Mouse (Mus musculus): ENCODE results near the gene 4930519P11Rik. TPM values are rescaled to one million over a fixed set of nuclear protein-coding genes. Genes with fewer than 3 reads are reported as not detected.

Gene 4930519P11Rik
- polyA plus RNA-seq, 1 experiment from 2014 or later: 0.40 TPM

DNA sequence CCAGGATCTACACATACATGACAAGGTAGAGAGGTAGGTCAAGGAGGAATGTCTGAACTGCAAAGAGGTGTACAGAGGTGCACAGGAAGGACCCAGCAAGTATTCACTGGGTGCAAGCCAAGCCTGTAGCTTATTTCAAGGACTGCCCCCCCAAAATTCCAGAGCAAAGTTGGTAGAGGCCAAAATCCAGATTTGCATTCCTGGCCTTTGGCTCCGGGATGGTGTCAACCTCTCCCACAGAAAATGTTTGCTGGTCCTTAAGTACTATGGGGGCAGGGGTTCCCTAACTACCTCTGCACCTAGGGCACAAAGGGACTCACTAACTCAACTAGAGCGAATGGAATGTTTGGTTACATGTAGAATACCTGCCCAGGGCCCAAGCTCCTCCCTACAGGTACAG, 45.5 kb downstream of the 4930519P11Rik start:
- H3K4me2 ChIP-seq (ENCODE audit: low read depth, low read length): peak overlapping the region; percentile 98
- no peak for ATAC-seq
- H3K9ac ChIP-seq (replicated peaks): peak overlapping the region; percentile 76
- H3K4me1 ChIP-seq (ENCODE audit: insufficient read depth): peaks cover 40% of the 10 kb centered on the region
- no peaks in the 10 kb centered on the region for H3K27me3 ChIP-seq (ENCODE audit: insufficient read depth, low read length)
- peak overlapping the region; percentile 88 for H3K4me3 ChIP-seq (ENCODE audit: low read depth, low read length)
- H3K9me3 ChIP-seq (ENCODE audit: low read length): no peaks in the 10 kb centered on the region
- H3K27ac ChIP-seq (ENCODE audit: low read depth): peak overlapping the region; percentile 90
- no peak for DNase-seq
- no peak for TF ChIP-seq EP300 (IDR thresholded peaks at IDR 0.05; ENCODE audit: low read depth)
- no peak for TF ChIP-seq CTCF (IDR thresholded peaks at IDR 0.05; ENCODE audit: low read depth)
- WGBS (ENCODE audit: insufficient replicate concordance): 49% methylated on average over 2 of the region's 2 CpGs
- peaks cover 16% of the 10 kb centered on the region for H3K36me3 ChIP-seq (replicated peaks; ENCODE audit: insufficient read depth, low read length)

DNA sequence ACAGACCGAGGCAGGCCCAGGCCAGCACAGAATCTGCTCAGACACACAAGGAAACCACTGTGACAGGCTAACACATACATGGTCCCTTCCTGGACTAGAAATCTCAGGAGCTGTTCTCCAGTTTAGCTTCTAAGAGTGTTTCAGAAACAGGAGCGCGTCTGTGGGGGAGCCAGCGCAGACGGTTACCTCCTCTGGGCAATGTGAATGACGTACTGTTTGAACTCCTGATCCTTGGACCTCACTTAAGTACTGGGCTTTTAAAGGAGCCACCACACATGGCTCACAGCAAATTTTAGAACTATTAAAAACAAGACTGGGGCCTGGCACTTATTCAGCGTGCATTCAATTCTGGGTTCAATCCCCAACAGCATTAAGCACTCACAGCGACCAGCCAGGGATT, 46.6 kb downstream of the 4930519P11Rik start:
- H3K36me3 ChIP-seq (replicated peaks; ENCODE audit: insufficient read depth, low read length): peaks cover 23% of the 10 kb centered on the region
- H3K4me2 ChIP-seq (ENCODE audit: low read depth, low read length): peak overlapping the region; percentile 22; the same call in 1 of the 2 replicates
- no peaks in the 10 kb centered on the region for H3K27me3 ChIP-seq (ENCODE audit: insufficient read depth, low read length)
- ATAC-seq: no peak
- no peak for DNase-seq
- TF ChIP-seq EP300 (IDR thresholded peaks at IDR 0.05; ENCODE audit: low read depth) (no peak), CTCF (IDR thresholded peaks at IDR 0.05; ENCODE audit: low read depth) (no peak)
- peaks cover 40% of the 10 kb centered on the region for H3K4me1 ChIP-seq (ENCODE audit: insufficient read depth)
- H3K27ac ChIP-seq (ENCODE audit: low read depth): no peak overlapping the region
- no peaks in the 10 kb centered on the region for H3K9me3 ChIP-seq (ENCODE audit: low read length)
- peak overlapping the region; percentile 44 for H3K9ac ChIP-seq (replicated peaks)
- no peak overlapping the region for H3K4me3 ChIP-seq (ENCODE audit: low read depth, low read length)
- 73% methylated on average over 8 of the region's 8 CpGs for WGBS (ENCODE audit: insufficient replicate concordance)

DNA sequence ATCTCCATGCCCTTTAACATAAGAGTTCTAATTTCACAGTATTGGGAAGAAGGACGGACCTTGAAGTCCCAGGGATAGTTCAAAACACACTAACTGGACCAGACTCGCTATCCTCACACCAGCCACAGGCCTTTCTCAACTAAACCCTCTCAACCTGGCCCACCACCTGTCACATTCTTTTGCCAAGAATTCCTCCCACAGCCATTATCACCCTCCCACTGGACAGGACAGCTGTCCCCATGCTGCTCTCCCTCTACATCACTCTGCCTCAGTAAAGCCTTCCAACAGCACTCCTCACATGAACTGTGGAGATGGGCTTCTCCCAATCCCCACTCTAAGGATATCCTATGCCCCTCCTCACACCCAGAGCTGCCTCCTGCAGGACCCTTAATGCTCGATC, 47.7 kb downstream of the 4930519P11Rik start:
- WGBS (ENCODE audit: insufficient replicate concordance): 93% methylated on average over 3 of the region's 3 CpGs
- Histone ChIP-seq H3K36me3 (replicated peaks; ENCODE audit: insufficient read depth, low read length) (peaks cover 32% of the 10 kb centered on the region), H3K4me3 (ENCODE audit: low read depth, low read length) (no peak overlapping the region), H3K27ac (ENCODE audit: low read depth) (no peak overlapping the region), H3K4me2 (ENCODE audit: low read depth, low read length) (no peak overlapping the region), H3K27me3 (ENCODE audit: insufficient read depth, low read length) (no peaks in the 10 kb centered on the region), H3K4me1 (ENCODE audit: insufficient read depth) (peaks cover 33% of the 10 kb centered on the region), H3K9me3 (ENCODE audit: low read length) (no peaks in the 10 kb centered on the region), H3K9ac (replicated peaks) (no peak overlapping the region; the same call in 1 of the 2 replicates)
- DNase-seq (no peak), ATAC-seq (no peak)
- no peak for TF ChIP-seq CTCF (IDR thresholded peaks at IDR 0.05; ENCODE audit: low read depth)
- no peak for TF ChIP-seq EP300 (IDR thresholded peaks at IDR 0.05; ENCODE audit: low read depth)

DNA sequence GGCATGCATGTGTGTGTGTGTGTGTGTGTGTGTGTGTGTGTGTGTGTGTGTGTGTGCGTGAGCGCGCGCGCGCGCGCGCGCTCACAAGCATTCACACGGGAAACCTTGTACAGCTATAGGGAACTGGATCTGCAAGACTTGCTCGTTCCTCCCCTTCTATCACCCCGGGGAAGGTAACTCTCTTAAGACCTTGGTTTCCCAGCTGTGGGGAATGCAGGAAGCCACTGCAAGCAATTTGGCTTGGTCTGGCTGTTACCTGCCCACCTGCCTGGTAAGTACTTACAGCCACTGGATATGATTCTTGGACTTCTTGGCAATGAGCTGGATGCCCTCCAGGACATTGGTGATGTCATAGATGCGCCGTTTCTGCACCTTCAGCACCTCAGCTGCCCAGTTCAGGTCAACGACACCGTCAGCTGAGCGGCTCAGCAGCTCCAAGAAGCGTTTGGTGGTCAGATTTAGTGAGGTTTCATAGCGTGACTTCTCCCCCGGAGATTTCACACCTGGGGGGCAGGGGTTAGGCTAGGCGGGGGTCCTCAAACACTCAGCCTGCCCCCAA, 49.5 kb downstream of the 4930519P11Rik start:
- ATAC-seq (no peak), DNase-seq (no peak)
- Histone ChIP-seq H3K4me1 (ENCODE audit: insufficient read depth) (peaks cover 29% of the 10 kb centered on the region), H3K9ac (replicated peaks) (no peak overlapping the region), H3K27ac (ENCODE audit: low read depth) (no peak overlapping the region), H3K27me3 (ENCODE audit: insufficient read depth, low read length) (no peaks in the 10 kb centered on the region), H3K4me3 (ENCODE audit: low read depth, low read length) (no peak overlapping the region), H3K9me3 (ENCODE audit: low read length) (no peaks in the 10 kb centered on the region), H3K4me2 (ENCODE audit: low read depth, low read length) (no peak overlapping the region), H3K36me3 (replicated peaks; ENCODE audit: insufficient read depth, low read length) (peaks cover 35% of the 10 kb centered on the region)
- no peak for TF ChIP-seq EP300 (IDR thresholded peaks at IDR 0.05; ENCODE audit: low read depth)
- TF ChIP-seq CTCF (IDR thresholded peaks at IDR 0.05; ENCODE audit: low read depth): no peak
- WGBS (ENCODE audit: insufficient replicate concordance): 92% methylated on average over 22 of the region's 22 CpGs

Other genes starting within 250 kb of the 4930519P11Rik start
- 5.1 and 23.7 TPM in 2 replicates for gene Cdk5rap1, start 240.4 kb downstream of the 4930519P11Rik start, polyA plus RNA-seq (2015; fragmentation: Nextera tagmentation; extraction: Ambion mirVana)
- 4.7 and 6.0 TPM in 2 replicates for gene Snta1, start 205.3 kb downstream of the 4930519P11Rik start, polyA plus RNA-seq (2015; fragmentation: Nextera tagmentation; extraction: Ambion mirVana)
- gene Cbfa2t2, start 177.0 kb downstream of the 4930519P11Rik start, polyA plus RNA-seq (2015; fragmentation: Nextera tagmentation; extraction: Ambion mirVana): 3.9 and 6.0 TPM in 2 replicates
- 3.1 and 3.8 TPM in 2 replicates for gene 1700003F12Rik, start 66.4 kb downstream of the 4930519P11Rik start, polyA plus RNA-seq (2015; fragmentation: Nextera tagmentation; extraction: Ambion mirVana)
- gene Actl10, start 61.7 kb downstream of the 4930519P11Rik start, polyA plus RNA-seq (2015; fragmentation: Nextera tagmentation; extraction: Ambion mirVana): 0.07 TPM in 1 of 2 replicates, not detected in the other
- gene Necab3, start 54.5 kb downstream of the 4930519P11Rik start, polyA plus RNA-seq (2015; fragmentation: Nextera tagmentation; extraction: Ambion mirVana): 0.13 and 0.19 TPM in 2 replicates
- gene E2f1, start 43.5 kb downstream of the 4930519P11Rik start, polyA plus RNA-seq (2015; fragmentation: Nextera tagmentation; extraction: Ambion mirVana): 7.3 and 7.4 TPM in 2 replicates
- gene Pxmp4, start 9.7 kb downstream of the 4930519P11Rik start, polyA plus RNA-seq (2015; fragmentation: Nextera tagmentation; extraction: Ambion mirVana): 64.2 and 68.5 TPM in 2 replicates
- gene Zfp341, start 140 bp downstream of the 4930519P11Rik start, polyA plus RNA-seq (2015; fragmentation: Nextera tagmentation; extraction: Ambion mirVana): 0.75 and 0.85 TPM in 2 replicates
- 11.9 and 13.1 TPM in 2 replicates for gene Chmp4b, start 38.3 kb upstream of the 4930519P11Rik start, polyA plus RNA-seq (2015; fragmentation: Nextera tagmentation; extraction: Ambion mirVana)
- gene Gm14214, start 156.6 kb upstream of the 4930519P11Rik start, polyA plus RNA-seq (2015; fragmentation: Nextera tagmentation; extraction: Ambion mirVana): not detected in 2 replicates
- 10.0 and 12.1 TPM in 2 replicates for gene Raly, start 177.7 kb upstream of the 4930519P11Rik start, polyA plus RNA-seq (2015; fragmentation: Nextera tagmentation; extraction: Ambion mirVana)
- gene a, start 178.0 kb upstream of the 4930519P11Rik start, polyA plus RNA-seq (2015; fragmentation: Nextera tagmentation; extraction: Ambion mirVana): 0.31 TPM in 1 of 2 replicates, not detected in the other